Mouse (Mus musculus) limb, embryonic 10.5 days (tissue): ENCODE results near the gene Otud6a. TPM values are rescaled to one million over a fixed set of nuclear protein-coding genes. Genes with fewer than 3 reads are reported as not detected.
"Not testable (repeated sequence)": the region's sequence is repeated elsewhere in the genome, so short reads cannot be mapped to it uniquely, and the experiment has no call there.

ENCODE experiments used
- DNase-seq: peaks from one replicate; pipeline ENCODE4 v3.0.0-alpha.2; 2017; ENCODE audit warnings: low spot score
- H3K27ac ChIP-seq: fragments of 300-500 bp; sonication (generic); 2 replicates; pipeline ENCODE4 v1.5.1; 2016; ENCODE audit warnings: mild to moderate bottlenecking
- H3K27me3 ChIP-seq: fragments of 300-500 bp; sonication (generic); 2 replicates; pipeline ENCODE4 v1.6.1; 2016; ENCODE audit warnings: low read depth, mild to moderate bottlenecking; ENCODE audit not compliant: poor library complexity, severe bottlenecking
- H3K36me3 ChIP-seq: fragments of 300-500 bp; sonication (generic); 2 replicates; pipeline ENCODE4 v1.6.1; 2016; ENCODE audit warnings: mild to moderate bottlenecking, moderate library complexity
- H3K4me1 ChIP-seq: fragments of 300-500 bp; sonication (generic); 2 replicates; pipeline ENCODE4 v1.6.1; 2016
- H3K4me3 ChIP-seq: fragments of 300-500 bp; sonication (generic); 2 replicates; pipeline ENCODE4 v1.5.1; 2016; ENCODE audit warnings: mild to moderate bottlenecking, moderate library complexity
- H3K9me3 ChIP-seq: fragments of 300-500 bp; sonication (generic); replicated peaks from 2 replicates; pipeline ENCODE4 v1.6.1; 2016; ENCODE audit warnings: mild to moderate bottlenecking
- WGBS: fragments of 180-500 bp; shearing (Covaris S2); methylation state at CpG from one replicate; pipeline ENCODE4 v1.1.7; 2016; 5-methylcytosine and 5-hydroxymethylcytosine counted together
- polyA plus RNA-seq: library from polyadenylated mRNA; unstranded; fragments of >200 nt; fragmentation: Nextera tagmentation; extraction: Ambion mirVana; gene quantifications from 2 replicates; pipeline ENCODE4 v1.2.1, GENCODE M21; 2016

Gene Otud6a
- polyA plus RNA-seq: not detected in 2 replicates

- H3K36me3 ChIP-seq: no peaks in the 10 kb centered on the region
- 89% methylated on average over 21 of the region's 21 CpGs for WGBS
- peaks cover 9% of the 10 kb centered on the region; the same call in 1 of the 2 replicates for H3K4me1 ChIP-seq
- no peak within 1 kb of the TSS for H3K4me3 ChIP-seq
- H3K27ac ChIP-seq: no peak within 1 kb of the TSS
- no peak for DNase-seq
- peaks cover 60% of the 10 kb centered on the region for H3K27me3 ChIP-seq
- H3K9me3 ChIP-seq: no peaks in the 10 kb centered on the region
These were observed at the start of gene Otud6a for GRCm38 (mm10) chrX:100428693-100429092. TSS of gene Otud6a (plus strand) at chrX:100429013.

GRCm38 (mm10) chrX:100389887-100390286 is 38.9 kb upstream of the Otud6a start:
- Histone ChIP-seq H3K9me3 (no peaks in the 10 kb centered on the region), H3K4me3 (no peak overlapping the region), H3K36me3 (no peaks in the 10 kb centered on the region), H3K27me3 (peaks cover 63% of the 10 kb centered on the region), H3K4me1 (no peaks in the 10 kb centered on the region), H3K27ac (no peak overlapping the region)
- no peak for DNase-seq
- WGBS: 75% methylated on average over 1 of the region's 1 CpGs

- Histone ChIP-seq H3K27me3 (peaks cover 87% of the 10 kb centered on the region), H3K36me3 (no peaks in the 10 kb centered on the region), H3K4me1 (no peaks in the 10 kb centered on the region), H3K9me3 (no peaks in the 10 kb centered on the region), H3K27ac (no peak overlapping the region), H3K4me3 (no peak overlapping the region)
- DNase-seq: peak; percentile 35
- WGBS: 32% methylated on average over 6 of the region's 6 CpGs
These were observed 36.5 kb upstream of the Otud6a start for GRCm38 (mm10) chrX:100392304-100392703.

- no peaks in the 10 kb centered on the region for H3K36me3 ChIP-seq
- no peaks in the 10 kb centered on the region for H3K4me1 ChIP-seq
- no peak for DNase-seq
- H3K27me3 ChIP-seq: peaks cover 94% of the 10 kb centered on the region
- no peak overlapping the region for H3K27ac ChIP-seq
- WGBS: 73% methylated on average over 7 of the region's 7 CpGs
- H3K4me3 ChIP-seq: no peak overlapping the region
- H3K9me3 ChIP-seq: no peaks in the 10 kb centered on the region
These were observed 34.5 kb upstream of the Otud6a start for GRCm38 (mm10) chrX:100394223-100394861.

GRCm38 (mm10) chrX:100395026-100395425 is 33.8 kb upstream of the Otud6a start:
- no peaks in the 10 kb centered on the region for H3K9me3 ChIP-seq
- no peak for DNase-seq
- H3K36me3 ChIP-seq: no peaks in the 10 kb centered on the region
- H3K27me3 ChIP-seq: peaks cover 94% of the 10 kb centered on the region
- H3K4me1 ChIP-seq: no peaks in the 10 kb centered on the region
- WGBS: 87% methylated on average over 8 of the region's 8 CpGs
- no peak overlapping the region for H3K4me3 ChIP-seq
- H3K27ac ChIP-seq: no peak overlapping the region

- Histone ChIP-seq H3K4me1 (no peaks in the 10 kb centered on the region), H3K27ac (no peak overlapping the region), H3K36me3 (no peaks in the 10 kb centered on the region), H3K9me3 (no peaks in the 10 kb centered on the region), H3K4me3 (no peak overlapping the region), H3K27me3 (peaks cover 98% of the 10 kb centered on the region)
- DNase-seq: no peak
These were observed 27.9 kb upstream of the Otud6a start for GRCm38 (mm10) chrX:100400900-100401299.

GRCm38 (mm10) chrX:100401657-100402056 is 27.2 kb upstream of the Otud6a start:
- Histone ChIP-seq H3K27me3 (peaks cover 98% of the 10 kb centered on the region), H3K4me1 (no peaks in the 10 kb centered on the region), H3K27ac (no peak overlapping the region), H3K9me3 (no peaks in the 10 kb centered on the region), H3K4me3 (no peak overlapping the region), H3K36me3 (no peaks in the 10 kb centered on the region)
- no peak for DNase-seq
- 86% methylated on average over 5 of the region's 5 CpGs for WGBS

- H3K36me3 ChIP-seq: no peaks in the 10 kb centered on the region
- H3K9me3 ChIP-seq: no peaks in the 10 kb centered on the region
- no peak overlapping the region for H3K27ac ChIP-seq
- peaks cover 87% of the 10 kb centered on the region for H3K27me3 ChIP-seq
- no peak for DNase-seq
- 75% methylated on average over 1 of the region's 1 CpGs for WGBS
- no peak overlapping the region for H3K4me3 ChIP-seq
- no peaks in the 10 kb centered on the region for H3K4me1 ChIP-seq
These were observed 19.6 kb upstream of the Otud6a start for GRCm38 (mm10) chrX:100409245-100409644.

GRCm38 (mm10) chrX:100432311-100432710 is 3.5 kb downstream of the Otud6a start:
- H3K27ac ChIP-seq: no peak overlapping the region
- H3K9me3 ChIP-seq: no peaks in the 10 kb centered on the region
- WGBS: 36% methylated on average over 3 of the region's 3 CpGs
- H3K27me3 ChIP-seq: peaks cover 82% of the 10 kb centered on the region
- no peak overlapping the region for H3K4me3 ChIP-seq
- H3K36me3 ChIP-seq: no peaks in the 10 kb centered on the region
- no peak for DNase-seq
- peaks cover 9% of the 10 kb centered on the region; the same call in 1 of the 2 replicates for H3K4me1 ChIP-seq

GRCm38 (mm10) chrX:100442617-100443016 is 13.8 kb downstream of the Otud6a start, which contains the start of gene Awat2:
TSS of gene Awat2 (minus strand) at chrX:100442717.
- not testable (repeated sequence) for H3K9me3 ChIP-seq, H3K4me3 ChIP-seq, H3K27ac ChIP-seq, DNase-seq, H3K36me3 ChIP-seq, H3K4me1 ChIP-seq
- 98% methylated on average over 2 of the region's 2 CpGs for WGBS
- peaks cover 62% of the 10 kb centered on the region for H3K27me3 ChIP-seq

- Histone ChIP-seq H3K36me3 (no peaks in the 10 kb centered on the region), H3K4me1 (no peaks in the 10 kb centered on the region), H3K9me3 (no peaks in the 10 kb centered on the region), H3K27me3 (peaks cover 62% of the 10 kb centered on the region), H3K27ac (no peak overlapping the region), H3K4me3 (no peak overlapping the region)
- no peak for DNase-seq
- WGBS: 93% methylated on average over 7 of the region's 7 CpGs
These were observed 14.7 kb downstream of the Otud6a start for GRCm38 (mm10) chrX:100443532-100443931.

GRCm38 (mm10) chrX:100468047-100468446 is 39.2 kb downstream of the Otud6a start:
- DNase-seq: no peak
- Histone ChIP-seq H3K9me3 (no peaks in the 10 kb centered on the region), H3K27ac (no peak overlapping the region), H3K4me3 (no peak overlapping the region), H3K36me3 (no peaks in the 10 kb centered on the region), H3K4me1 (no peaks in the 10 kb centered on the region), H3K27me3 (peaks cover 100% of the 10 kb centered on the region)
- 78% methylated on average over 4 of the region's 4 CpGs for WGBS

GRCm38 (mm10) chrX:100470126-100470525 is 41.3 kb downstream of the Otud6a start:
- WGBS: 88% methylated on average over 3 of the region's 3 CpGs
- Histone ChIP-seq H3K4me3 (no peak overlapping the region), H3K36me3 (no peaks in the 10 kb centered on the region), H3K27me3 (peaks cover 100% of the 10 kb centered on the region), H3K4me1 (no peaks in the 10 kb centered on the region), H3K9me3 (no peaks in the 10 kb centered on the region), H3K27ac (no peak overlapping the region)
- no peak for DNase-seq

GRCm38 (mm10) chrX:100471491-100471890 is 42.7 kb downstream of the Otud6a start:
- H3K27me3 ChIP-seq: peaks cover 100% of the 10 kb centered on the region
- no peak overlapping the region for H3K27ac ChIP-seq
- H3K4me1 ChIP-seq: no peaks in the 10 kb centered on the region
- DNase-seq: no peak
- no peak overlapping the region for H3K4me3 ChIP-seq
- WGBS: 96% methylated on average over 3 of the region's 3 CpGs
- H3K36me3 ChIP-seq: no peaks in the 10 kb centered on the region
- H3K9me3 ChIP-seq: no peaks in the 10 kb centered on the region
